Mouse (Mus musculus) left cerebral cortex, postnatal 36 days (tissue): ENCODE data around the gene Mdp1. TPM values are rescaled to one million over a fixed set of nuclear protein-coding genes. Genes with fewer than 3 reads are reported as not detected.
A peak's percentile ranks its signal among the peaks of the same experiment; 100 is the strongest.

ENCODE experiments used
- DNase-seq, 2 experiments: peaks; one replicate each; pipeline ENCODE4 v3.0.0; 2021 to 2022; ENCODE audit warnings: low spot score in 2 of 2, mixed read lengths in 1 of 2
- intact Hi-C: fragments of 180-260 bp; cut with DNase I; formaldehyde crosslinking; loops from one replicate; pipeline ENCODE4 v1.15.1; 2025
- total RNA-seq, 2 experiments: library from RNA; stranded (reverse); gene quantifications; 2 replicates each; pipeline ENCODE4 v1.2.3; 2021

Mdp1 gene
- total RNA-seq, result 10 to 100 TPM; 39.1 to 41.7 TPM

DNA sequence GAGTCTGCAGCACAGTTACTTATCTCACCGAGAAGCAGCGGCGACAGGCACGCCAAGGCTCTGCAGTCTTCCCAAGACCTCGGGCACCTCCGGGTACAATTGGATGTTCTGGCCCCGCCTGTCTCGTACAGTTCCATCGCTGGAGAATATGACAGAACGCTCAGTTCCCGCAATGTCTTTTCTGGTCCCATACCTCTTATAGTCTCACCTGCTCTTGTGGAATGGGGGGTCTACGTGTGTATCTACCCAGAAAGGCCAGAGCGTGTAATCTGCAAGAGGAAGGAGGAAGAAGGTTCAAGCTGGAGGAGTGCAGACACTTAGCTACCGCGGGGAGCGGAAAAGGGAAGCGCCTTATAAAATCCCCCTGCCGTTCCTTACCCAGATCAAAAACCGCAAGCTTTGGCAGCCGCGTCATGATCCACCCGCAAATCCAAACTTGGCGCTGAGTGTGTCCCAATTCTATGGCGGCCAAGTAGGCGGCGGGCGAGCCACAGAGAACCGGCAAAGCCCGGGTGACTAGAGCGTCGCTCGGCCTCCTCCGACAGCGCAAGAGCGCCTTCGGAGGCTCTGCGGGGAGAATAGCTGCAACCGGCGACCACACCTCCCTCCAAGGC, at the start of gene Mdp1:
Gene Mdp1, minus strand, starts transcription at position 549 of the 614 bp plus-strand sequence.
- peak; percentile 84 to 86 for DNase-seq
- intact Hi-C loops, result no loop called here

GRCm38 (mm10) chr14:55709509-55709908, 49.2 kb upstream of the Mdp1 start:
- intact Hi-C loops, result no loop called here
- DNase-seq, result no peak

- intact Hi-C loops, result no loop called here
- DNase-seq, result no peak
Measured at GRCm38 (mm10) chr14:55707397-55707796, 47.1 kb upstream of the Mdp1 start.

DNA sequence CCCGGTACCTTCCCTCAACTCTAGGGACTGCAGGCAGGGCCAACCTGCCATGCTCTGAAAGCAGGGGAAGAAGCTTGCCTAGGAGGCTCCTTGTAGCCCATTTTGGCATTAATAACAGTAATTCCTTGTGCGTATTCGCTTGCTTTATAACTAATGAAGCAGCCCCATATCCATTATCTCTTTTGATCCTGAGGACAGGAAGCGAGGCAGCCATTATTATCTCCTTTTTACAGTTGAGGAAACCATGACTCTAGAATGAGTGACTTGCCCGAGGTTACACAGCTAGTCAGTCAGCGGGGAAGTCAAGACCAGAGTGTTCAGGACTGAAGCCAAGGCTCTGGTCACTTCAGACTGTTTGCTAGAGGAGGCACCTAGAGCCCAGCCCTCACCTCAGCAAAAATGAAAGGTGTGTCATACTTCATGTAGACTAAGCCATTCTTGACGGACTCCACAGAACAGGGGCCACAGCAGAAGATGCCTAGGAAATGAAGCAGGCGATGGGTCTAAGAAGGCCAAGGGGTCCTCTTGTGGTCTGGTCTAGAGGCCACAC, 45.8 kb upstream of the Mdp1 start:
- DNase-seq, result no peak
- intact Hi-C loops, result no loop called here

- intact Hi-C loops, result no loop called here
- DNase-seq, result no peak
Measured at GRCm38 (mm10) chr14:55702761-55703160, 42.5 kb upstream of the Mdp1 start.

GRCm38 (mm10) chr14:55701131-55701530, 40.8 kb upstream of the Mdp1 start:
- intact Hi-C loops, result no loop called here
- DNase-seq, result no peak

- intact Hi-C loops, result no loop called here
- DNase-seq, result no peak
Measured at GRCm38 (mm10) chr14:55697226-55697625, 36.9 kb upstream of the Mdp1 start.

- intact Hi-C loops, result no loop called here
- no peak for DNase-seq
Measured at GRCm38 (mm10) chr14:55689433-55689832, 29.1 kb upstream of the Mdp1 start.

DNA sequence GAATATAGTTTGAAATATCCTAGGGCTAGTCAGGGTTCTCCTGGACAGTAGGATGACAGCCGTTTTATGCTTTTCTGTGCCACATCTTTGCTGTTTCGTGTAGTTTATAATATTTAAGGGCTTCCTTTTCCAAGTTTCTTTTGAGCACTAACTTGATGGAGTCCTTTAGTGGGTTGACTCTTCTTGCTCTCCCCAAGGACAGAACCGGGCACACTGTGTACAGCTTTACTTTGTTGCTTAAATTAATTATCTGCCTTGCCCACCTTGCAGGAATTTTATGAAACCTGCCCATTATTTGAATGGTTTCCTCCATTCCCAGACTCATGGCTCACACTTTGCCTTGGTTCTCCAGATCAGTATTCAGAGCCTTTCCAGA, 21.8 kb upstream of the Mdp1 start:
- intact Hi-C loops, result loop anchor here (1.0 to 2.0 kb wide), 2 partner anchors 41 to 63 kb away; partner anchors contain the start of genes Dhrs1, Nop9 and Rabggta
- no peak for DNase-seq

- peak; percentile 94 to 95 for DNase-seq
- intact Hi-C loops, result loop anchor here (1.0 to 2.0 kb wide), 2 partner anchors 41 to 64 kb away; partner anchors contain the start of genes Dhrs1, Nop9 and Rabggta
Measured at GRCm38 (mm10) chr14:55681160-55682117, 21.1 kb upstream of the Mdp1 start, which contains the start of gene Tinf2. Gene Tinf2 (minus strand): TSS chr14:55681820.

GRCm38 (mm10) chr14:55677615-55678014, 17.3 kb upstream of the Mdp1 start:
- intact Hi-C loops, result no loop called here

GRCm38 (mm10) chr14:55672741-55673060, 12.4 kb upstream of the Mdp1 start:
- intact Hi-C loops, result no loop called here
- DNase-seq, result no peak

More at GRCm38 (mm10) chr14:55677615-55678014, 17.3 kb upstream of the Mdp1 start:
- no peak for DNase-seq

GRCm38 (mm10) chr14:55671833-55672740, 11.8 kb upstream of the Mdp1 start, which contains the start of the genes Gmpr2 and Nedd8:
Gene Gmpr2 (plus strand): TSS chr14:55671941.
Gene Nedd8 (minus strand): TSS chr14:55672124.
- intact Hi-C loops, result no loop called here
- peak; percentile 94 to 96 for DNase-seq

- no peak for DNase-seq
- intact Hi-C loops, result no loop called here
Measured at GRCm38 (mm10) chr14:55671486-55671832, 11.2 kb upstream of the Mdp1 start.

GRCm38 (mm10) chr14:55660636-55661035, 328 bp upstream of the Mdp1 start:
- no peak for DNase-seq
- intact Hi-C loops, result no loop called here

DNA sequence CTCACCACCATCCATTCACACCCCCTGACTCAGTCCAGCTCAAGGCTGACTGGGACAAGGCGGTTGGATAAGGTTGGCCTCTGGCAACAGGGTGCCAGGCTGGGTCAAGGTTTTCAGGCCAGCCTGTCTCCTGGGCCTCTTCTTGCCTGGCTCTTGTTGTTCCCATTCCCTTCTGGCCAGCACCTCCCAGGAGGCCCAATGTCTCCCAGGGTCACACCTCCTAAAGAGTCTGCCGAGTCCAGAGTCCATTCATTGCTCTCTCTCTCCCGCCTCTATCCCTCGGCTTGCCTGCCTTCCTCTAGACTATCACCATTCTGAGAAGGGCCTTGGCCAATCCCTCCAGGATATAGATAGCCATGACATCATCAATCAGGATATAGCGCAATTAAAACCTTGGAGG, 2.3 kb downstream of the Mdp1 start:
- DNase-seq, result no peak
- intact Hi-C loops, result no loop called here

- DNase-seq, result no peak
- intact Hi-C loops, result no loop called here
Measured at GRCm38 (mm10) chr14:55656935-55657334, 3.4 kb downstream of the Mdp1 start.

DNA sequence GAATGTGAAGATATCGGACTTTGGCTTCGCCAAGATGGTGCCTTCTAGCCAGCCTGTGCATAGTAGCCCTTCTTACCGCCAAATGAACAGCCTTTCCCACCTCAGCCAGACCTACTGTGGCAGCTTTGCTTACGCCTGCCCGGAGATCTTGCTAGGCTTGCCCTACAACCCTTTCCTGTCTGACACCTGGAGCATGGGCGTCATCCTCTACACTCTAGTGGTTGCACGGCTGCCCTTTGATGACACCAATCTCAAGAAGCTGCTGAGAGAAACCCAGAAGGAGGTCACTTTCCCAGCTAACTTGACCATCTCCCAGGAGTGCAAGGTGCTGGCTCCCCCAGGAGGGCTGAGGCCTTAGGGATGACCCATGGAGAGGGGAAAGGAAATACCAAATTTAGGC, 8.8 kb downstream of the Mdp1 start:
- DNase-seq, result no peak
- intact Hi-C loops, result no loop called here

GRCm38 (mm10) chr14:55649884-55650283, 10.4 kb downstream of the Mdp1 start, which contains the start of gene Tssk4:
Gene Tssk4 (plus strand): TSS chr14:55650184.
- intact Hi-C loops, result no loop called here
- DNase-seq, result no peak
